Mouse (Mus musculus) ES-E14 (cell line): ENCODE measurements at regions not wholly inside any gene's neighbourhood (a gene's known extent, or its start where the extent isn't known, plus 50 kb on each side); places are given as distances from the start of the nearest gene placed in this dataset.

Experiments
- MAFK ChIP-seq: IDR thresholded peaks from 2 replicates; pipeline ENCODE4 v1.6.1; 2014; ENCODE audit warnings: mild to moderate bottlenecking, low read depth, low read length, inconsistent platforms; ENCODE audit not compliant: insufficient read depth
- ZNF384 ChIP-seq: IDR thresholded peaks from 2 replicates; pipeline ENCODE4 v1.6.1; 2012; ENCODE audit warnings: low read depth, low read length, inconsistent platforms

GRCm38 (mm10) chr13:32535602-32536001 is 197.1 kb upstream of the Gmds start:
- TF ChIP-seq MAFK (no peak), ZNF384 (no peak)
